Mouse (Mus musculus) splenic B cell, adult 2 months (primary cell): Measurements from ENCODE around the gene Slc38a3.
A peak's percentile ranks its signal among the peaks of the same experiment; 100 is the strongest.
"Not testable (repeated sequence)": the region's sequence is repeated elsewhere in the genome, so short reads cannot be mapped to it uniquely, and the experiment has no call there.

ENCODE experiments used
- DNase-seq: peaks from one replicate; pipeline ENCODE4 v3.0.0-alpha.2; 2011; ENCODE audit warnings: low read depth, low spot score
- H3K27me3 ChIP-seq: 2 replicates; pipeline ENCODE4 v1.6.1; 2012; ENCODE audit warnings: mild to moderate bottlenecking, low read length, moderate library complexity, mixed read lengths; ENCODE audit not compliant: control insufficient read depth, poor library complexity, insufficient read depth, severe bottlenecking
- H3K36me3 ChIP-seq: 2 replicates; pipeline ENCODE4 v1.6.1; 2012; ENCODE audit warnings: mild to moderate bottlenecking, low read length, moderate library complexity, mixed read lengths; ENCODE audit not compliant: control insufficient read depth, poor library complexity, insufficient read depth, severe bottlenecking

Gene Slc38a3

DNA sequence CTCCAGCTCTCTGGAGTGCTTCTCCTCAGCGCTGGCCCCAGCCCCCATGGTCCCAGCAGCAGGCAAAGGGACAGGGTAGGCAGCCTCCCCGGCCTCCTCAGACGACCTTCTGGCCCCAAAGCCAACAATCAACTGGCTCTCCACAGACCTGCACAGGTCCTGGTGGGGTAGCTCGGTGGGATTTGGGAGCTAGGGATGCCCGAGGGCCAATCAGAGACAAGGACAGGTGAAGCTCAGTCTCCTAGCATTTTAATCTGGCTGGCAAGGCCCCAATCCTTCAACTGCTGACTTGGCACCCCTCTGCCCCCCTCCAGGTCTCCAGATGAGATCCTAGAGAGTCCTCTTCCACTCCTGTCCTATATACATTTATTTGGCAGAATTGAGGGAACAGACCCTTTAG lies 10.2 kb upstream of the Slc38a3 start, which contains the start of gene Gnat1:
Gnat1 (minus strand) TSS at position 212 of the 400 bp plus-strand sequence.
- Histone ChIP-seq H3K36me3 (no peaks in the 10 kb centered on the region), H3K27me3 (no peaks in the 10 kb centered on the region)
- no peak for DNase-seq

DNA sequence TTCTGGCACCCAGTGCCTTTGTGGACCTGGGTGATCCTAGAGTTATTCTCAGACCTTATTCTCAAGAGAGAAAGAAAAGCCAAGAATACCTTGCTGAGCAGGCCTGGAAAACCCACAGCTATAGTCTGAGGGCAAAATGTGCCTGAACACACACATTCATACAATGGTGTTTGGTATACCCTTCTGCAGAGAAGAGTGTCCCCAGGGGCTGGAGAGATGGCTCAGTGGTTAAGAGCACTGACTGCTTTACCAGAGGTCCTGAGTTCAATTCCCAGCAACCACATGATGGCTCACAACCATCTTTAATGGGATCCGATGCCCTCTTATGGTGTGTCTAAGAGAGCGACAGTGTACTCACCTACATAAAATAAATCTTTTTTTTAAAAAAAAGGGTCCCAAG lies 9.5 kb upstream of the Slc38a3 start:
- no peaks in the 10 kb centered on the region for H3K27me3 ChIP-seq
- no peak for DNase-seq
- no peaks in the 10 kb centered on the region for H3K36me3 ChIP-seq

DNA sequence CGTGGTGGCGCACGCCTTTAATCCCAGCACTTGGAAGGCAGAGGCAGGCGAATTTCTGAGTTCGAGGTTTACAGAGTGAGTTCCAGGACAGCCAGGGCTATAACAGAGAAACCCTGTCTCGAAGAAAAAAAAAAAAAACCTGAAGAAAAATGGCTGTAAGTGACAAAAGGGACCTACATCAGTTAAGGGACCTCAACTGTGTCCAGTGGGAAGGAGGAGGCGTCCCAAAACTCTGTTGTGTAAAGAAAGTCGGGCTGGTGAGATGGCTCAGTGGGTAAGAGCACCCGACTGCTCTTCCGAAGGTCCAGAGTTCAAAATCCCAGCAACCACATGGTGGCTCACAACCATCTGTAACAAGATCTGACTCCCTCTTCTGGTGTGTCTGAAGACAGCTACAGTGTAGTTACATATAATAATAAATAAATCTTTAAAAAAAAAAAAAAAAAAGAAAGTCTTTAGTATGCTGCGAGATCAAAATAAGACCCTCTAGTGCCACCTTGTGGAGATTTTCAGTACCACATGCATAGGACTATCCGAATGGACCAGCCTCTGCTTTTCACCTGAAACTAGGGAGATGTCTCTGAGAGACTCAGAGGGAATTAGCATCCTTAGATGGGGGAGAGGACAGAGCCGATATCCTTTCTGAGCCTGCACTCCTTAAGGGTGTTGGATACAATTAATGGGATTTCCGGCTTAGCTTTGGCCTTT lies 8.6 kb upstream of the Slc38a3 start:
- H3K36me3 ChIP-seq, H3K27me3 ChIP-seq: not testable (repeated sequence)
- DNase-seq, result peak; percentile 92

DNA sequence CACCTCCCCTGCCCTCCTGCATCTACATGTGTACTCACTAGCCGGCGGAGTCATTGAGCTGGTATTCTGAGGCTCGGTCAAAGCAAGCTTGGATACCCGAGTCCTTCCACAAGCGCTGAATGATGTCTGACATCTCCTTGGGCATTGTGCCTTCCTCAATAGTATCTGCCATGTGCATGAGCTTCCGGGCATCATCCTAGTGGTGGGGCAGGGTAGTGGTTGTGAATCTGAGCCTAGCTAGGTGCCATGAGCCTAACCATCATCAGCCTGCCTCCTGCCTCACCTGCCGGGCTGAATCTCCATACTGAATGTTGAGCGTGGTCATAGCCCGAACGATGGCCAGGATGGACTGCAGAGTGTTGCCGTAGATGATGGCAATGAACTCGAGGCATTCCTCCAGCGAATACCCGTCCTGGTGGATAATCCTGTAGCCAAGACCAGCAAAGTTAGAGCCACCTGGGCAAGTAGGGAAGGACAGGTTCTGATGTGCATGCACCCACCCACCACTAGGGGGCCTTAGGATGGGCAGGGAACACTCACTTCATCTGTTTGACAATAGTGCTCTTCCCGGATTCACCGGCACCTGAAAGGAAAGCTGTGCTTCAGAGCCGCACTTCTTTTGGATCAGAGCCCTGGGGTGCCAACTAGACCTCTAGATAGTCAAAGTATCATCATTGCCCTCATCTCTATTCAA lies 7.9 kb upstream of the Slc38a3 start:
- Histone ChIP-seq H3K36me3 (no peaks in the 10 kb centered on the region), H3K27me3 (no peaks in the 10 kb centered on the region)
- peak; percentile 76 for DNase-seq

DNA sequence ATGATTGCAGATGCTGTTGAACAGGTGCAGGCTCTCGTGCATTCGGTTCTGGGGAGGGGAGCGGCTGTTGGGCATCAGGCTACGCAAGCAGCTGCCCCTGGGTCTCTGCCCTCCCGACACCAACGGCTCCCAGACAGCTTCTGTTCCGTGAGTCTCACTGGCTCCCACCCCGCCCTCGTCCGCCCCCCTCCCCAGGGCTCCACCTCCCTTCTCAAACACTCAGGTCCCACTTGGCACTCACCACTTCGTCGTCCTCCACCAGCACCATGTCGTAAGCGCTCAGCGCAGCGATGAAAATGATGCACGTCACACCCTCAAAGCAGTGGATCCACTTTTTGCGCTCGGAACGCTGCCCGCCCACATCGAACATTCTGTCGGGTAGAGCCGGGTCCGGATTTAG lies 7.0 kb upstream of the Slc38a3 start:
- H3K36me3 ChIP-seq, result no peaks in the 10 kb centered on the region
- H3K27me3 ChIP-seq, result no peaks in the 10 kb centered on the region
- DNase-seq, result peak; percentile 55

DNA sequence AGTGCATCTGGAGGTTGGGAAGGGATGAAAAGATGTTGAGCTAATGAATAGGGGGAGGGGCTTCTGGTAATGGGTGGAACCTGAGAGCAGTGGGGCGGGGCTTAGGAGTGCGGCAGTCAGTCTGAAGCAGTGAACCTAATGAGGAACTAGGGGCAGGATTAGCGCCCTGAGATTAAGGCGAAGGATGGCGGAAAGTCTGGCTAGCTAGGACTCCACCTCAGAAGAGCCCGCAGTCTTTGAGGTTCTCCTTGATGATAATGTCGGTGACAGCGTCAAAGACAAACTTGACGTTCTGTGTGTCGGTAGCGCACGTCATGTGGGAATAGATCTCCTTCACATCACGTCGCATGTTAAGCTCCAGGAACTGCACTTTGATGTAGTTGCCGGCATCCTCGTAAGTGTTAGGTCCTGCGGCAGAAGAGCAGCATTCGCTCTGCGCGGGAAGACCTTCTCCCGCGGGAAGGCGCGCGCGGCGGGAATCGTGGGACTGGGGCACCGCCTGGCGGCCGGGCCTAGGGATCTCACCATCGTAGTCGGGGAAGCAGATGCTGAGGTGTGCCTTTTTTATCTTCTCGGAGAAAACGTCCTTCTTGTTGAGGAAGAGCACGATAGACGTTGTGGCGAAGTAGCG lies 6.5 kb upstream of the Slc38a3 start:
- Histone ChIP-seq H3K27me3 (no peaks in the 10 kb centered on the region), H3K36me3 (no peaks in the 10 kb centered on the region)
- DNase-seq, result peak; percentile 72

DNA sequence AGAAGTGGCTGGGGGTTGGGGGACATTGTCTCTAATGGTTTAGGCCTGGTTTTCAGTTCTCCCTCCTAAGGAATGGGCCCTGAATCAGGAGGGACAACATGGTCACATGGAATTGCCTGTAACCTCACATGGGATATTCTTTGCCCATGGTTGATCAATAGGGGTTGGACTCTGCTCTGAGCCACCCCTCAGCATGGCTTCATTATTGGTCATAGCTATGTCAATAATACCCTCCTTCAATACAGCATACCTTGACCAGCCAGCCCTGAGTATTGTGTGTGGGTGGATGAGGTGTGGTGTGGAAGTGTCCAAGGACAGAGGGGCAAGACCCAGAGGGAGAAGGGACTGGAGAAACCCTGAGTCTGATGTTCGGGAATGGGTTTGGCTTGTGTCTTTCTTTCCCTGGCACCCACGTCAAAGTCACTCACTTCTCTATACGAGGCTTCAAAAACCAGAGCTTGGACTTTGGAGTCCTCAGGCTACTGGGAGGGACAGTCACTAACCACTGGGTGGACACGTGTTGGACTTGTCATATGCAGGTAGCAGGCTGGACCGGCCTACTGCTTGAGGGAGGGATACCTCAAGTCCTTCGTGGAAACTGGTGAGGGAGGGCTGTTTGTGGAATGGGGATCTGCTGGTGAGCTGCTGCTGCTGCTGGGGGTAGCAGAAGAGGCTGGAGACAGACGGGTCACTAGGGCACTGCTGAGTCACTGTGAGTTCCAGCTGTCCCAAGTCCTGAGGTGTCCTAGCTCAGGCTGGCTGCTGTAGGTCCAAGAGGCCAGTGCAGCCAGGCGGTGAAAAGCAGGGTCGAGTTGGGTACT lies 5.5 kb upstream of the Slc38a3 start:
- no peak for DNase-seq
- no peaks in the 10 kb centered on the region for H3K36me3 ChIP-seq
- H3K27me3 ChIP-seq, result no peaks in the 10 kb centered on the region

DNA sequence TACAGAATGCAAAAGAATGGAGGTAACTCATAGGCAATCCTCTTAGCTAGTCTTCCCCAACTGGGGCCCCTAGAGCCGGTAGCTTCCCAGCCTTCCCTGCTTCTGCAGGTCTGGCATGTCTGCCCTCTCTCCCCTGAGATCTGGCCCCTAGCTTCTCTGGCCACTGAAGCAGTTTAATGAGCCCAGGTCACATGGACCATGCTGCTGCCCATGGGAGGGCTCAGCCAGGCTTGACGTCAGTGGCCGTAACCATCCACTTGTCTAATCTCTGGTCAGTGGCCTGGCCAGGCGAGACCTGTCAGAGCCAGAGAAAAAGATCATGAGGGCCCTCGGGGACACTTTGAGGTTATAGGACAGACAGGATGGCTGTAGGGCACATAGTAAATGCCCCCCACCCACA lies 929 bp upstream of the Slc38a3 start:
- no peaks in the 10 kb centered on the region for H3K36me3 ChIP-seq
- DNase-seq, result no peak
- no peaks in the 10 kb centered on the region for H3K27me3 ChIP-seq

DNA sequence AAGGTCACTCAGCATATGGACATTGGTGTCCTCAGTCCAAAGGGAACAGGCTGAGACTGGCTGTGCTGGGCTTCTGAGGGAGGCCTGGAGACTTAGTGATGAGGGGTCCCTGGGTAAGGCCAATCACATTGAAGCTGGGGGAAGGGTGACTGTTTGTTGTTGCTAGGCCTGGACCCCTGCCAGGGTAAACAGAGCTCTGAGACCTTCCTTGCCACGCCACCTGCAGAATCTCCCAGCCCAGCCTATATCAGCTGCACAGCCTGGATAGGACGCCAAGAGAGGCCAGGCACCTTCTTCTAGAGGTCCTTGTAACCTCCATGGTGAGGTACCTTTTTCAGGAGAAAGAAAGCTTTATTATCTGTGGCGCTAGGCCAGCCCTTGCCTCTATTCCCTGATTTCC lies 414 bp downstream of the Slc38a3 start:
- Histone ChIP-seq H3K27me3 (no peaks in the 10 kb centered on the region), H3K36me3 (no peaks in the 10 kb centered on the region)
- no peak for DNase-seq

DNA sequence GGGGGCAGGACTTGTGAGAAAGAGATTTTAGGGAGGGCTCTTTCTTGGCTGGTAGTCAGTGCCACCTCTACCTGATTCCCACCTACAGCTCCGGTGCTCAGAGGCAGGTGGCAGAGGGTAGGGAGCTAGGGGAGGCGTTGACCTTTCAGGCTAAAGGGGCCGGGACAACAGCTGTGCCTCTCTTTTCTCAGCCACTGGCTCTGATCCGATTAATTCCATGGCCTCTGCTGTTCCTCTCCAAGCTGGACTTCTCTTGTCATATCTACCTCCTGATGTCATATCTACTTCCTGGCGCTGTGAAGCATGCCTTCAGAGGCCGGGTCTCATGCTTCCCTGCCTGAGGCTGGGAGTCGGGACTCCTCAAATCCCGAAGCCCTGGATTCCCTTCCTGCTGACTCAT lies 1.3 kb downstream of the Slc38a3 start:
- Histone ChIP-seq H3K27me3 (no peaks in the 10 kb centered on the region), H3K36me3 (no peaks in the 10 kb centered on the region)
- DNase-seq, result no peak

DNA sequence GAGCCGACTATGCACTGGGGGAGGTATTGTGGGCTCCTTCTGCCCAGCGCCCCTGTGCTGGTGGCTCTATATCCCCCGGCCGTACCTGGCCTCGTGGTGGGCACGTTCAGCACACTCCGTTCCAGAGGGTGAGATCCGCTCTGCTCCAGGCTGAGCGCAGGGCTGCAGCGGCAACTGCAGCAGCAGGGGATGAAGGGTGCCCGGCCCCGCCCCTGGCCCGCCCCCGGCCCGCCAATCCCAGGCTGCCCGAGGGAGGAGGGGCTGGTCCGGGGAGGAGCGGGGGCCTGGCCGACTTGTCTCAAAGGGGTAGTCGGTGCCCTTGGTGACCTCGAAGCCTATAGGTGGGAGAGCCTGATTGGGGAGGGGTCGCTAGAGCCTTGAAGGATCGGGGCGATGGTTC lies 2.1 kb downstream of the Slc38a3 start:
- no peak for DNase-seq

DNA sequence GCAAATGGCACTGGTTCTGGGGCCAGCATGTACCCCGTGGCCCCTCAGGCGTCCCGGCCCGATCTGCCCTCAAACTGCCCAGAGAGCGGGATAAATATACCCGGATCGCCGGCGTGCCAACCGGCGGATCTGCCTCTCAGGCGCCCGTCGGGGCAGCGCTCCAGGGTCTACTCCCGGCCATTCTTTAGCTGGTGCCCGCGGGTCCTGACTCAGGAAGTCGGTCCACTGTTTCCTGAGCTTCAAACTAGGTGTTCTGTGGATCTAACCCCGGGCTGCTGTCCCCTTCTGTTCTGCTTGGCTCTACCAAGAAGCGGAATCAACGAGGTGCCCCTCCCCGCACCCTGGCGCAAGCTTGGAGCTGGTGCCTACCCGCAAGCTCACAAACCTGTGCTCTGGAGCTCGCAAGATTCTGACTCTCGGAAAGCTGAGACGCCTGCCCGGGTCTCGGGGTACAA lies 2.6 kb downstream of the Slc38a3 start:
- no peaks in the 10 kb centered on the region for H3K36me3 ChIP-seq
- DNase-seq, result no peak
- H3K27me3 ChIP-seq, result no peaks in the 10 kb centered on the region

More for the DNA sequence above, 2.1 kb downstream of the Slc38a3 start:
- H3K27me3 ChIP-seq, result no peaks in the 10 kb centered on the region
- no peaks in the 10 kb centered on the region for H3K36me3 ChIP-seq

DNA sequence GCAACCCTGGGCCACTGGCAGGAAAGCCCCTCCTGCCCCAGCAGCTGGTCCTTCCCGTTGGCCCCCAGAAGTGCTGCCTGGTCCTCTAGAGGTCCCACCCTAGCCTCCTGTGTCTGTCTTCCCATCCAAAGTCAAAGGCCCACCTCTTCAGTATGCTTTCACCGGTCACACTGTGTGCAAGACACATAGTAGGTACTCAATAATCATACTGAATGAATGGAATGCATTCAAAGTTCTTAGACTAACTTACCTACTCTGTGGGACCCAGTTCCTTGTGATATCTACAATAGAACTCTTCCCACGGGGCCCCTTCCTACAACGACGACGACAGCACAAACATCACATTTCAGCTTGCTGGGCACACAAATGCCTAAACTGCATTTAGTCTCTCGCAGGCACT lies 4.0 kb downstream of the Slc38a3 start:
- Histone ChIP-seq H3K27me3 (no peaks in the 10 kb centered on the region), H3K36me3 (no peaks in the 10 kb centered on the region)
- DNase-seq, result no peak

DNA sequence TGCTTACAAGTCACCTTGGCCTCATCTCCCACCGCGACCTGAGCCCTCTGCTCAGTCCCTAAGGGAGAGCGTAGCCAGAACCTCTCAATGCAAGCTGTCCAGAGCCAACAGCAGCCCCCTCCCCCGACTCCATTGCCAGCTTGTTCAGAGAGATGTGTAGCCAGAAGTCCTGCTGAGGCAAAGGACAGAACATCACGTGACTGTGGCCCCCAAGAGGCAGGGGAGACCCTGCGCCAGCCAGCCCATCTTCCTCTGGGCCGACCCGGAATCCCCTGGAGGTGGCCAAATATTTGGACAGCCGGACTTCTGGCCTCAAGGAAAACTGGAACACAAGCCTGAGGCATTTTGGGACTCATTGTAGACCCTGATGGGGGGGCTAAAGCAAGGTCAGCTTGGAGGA lies 5.8 kb downstream of the Slc38a3 start:
- H3K36me3 ChIP-seq, result no peaks in the 10 kb centered on the region
- DNase-seq, result no peak
- H3K27me3 ChIP-seq, result no peaks in the 10 kb centered on the region
